Mouse (Mus musculus) testis, adult 2 months (tissue): ENCODE data around the gene Ercc1. TPM values are rescaled to one million over a fixed set of nuclear protein-coding genes. Genes with fewer than 3 reads are reported as not detected.

Source experiments
- H3K27ac ChIP-seq: fragments of 200-500 bp; 2 replicates; pipeline ENCODE4 v1.5.1; 2012; ENCODE audit warnings: low read depth, low read length; ENCODE audit not compliant: control insufficient read depth, insufficient read depth
- H3K27me3 ChIP-seq: fragments of 200-500 bp; 2 replicates; pipeline ENCODE4 v1.6.1; 2012; ENCODE audit warnings: mild to moderate bottlenecking, low read length, moderate library complexity; ENCODE audit not compliant: control insufficient read depth, insufficient read depth
- H3K36me3 ChIP-seq: fragments of 200-500 bp; 2 replicates; pipeline ENCODE4 v1.6.1; 2012; ENCODE audit warnings: mild to moderate bottlenecking, low read length; ENCODE audit not compliant: control insufficient read depth, insufficient read depth
- H3K4me1 ChIP-seq: fragments of 200-500 bp; 2 replicates; pipeline ENCODE4 v1.6.1; 2012; ENCODE audit warnings: low read length; ENCODE audit not compliant: control insufficient read depth, insufficient read depth
- H3K4me3 ChIP-seq: fragments of 200-500 bp; 2 replicates; pipeline ENCODE4 v1.5.1; 2012; ENCODE audit warnings: low read depth, mild to moderate bottlenecking, low read length, moderate library complexity, mixed read lengths; ENCODE audit not compliant: control insufficient read depth
- CTCF ChIP-seq: fragments of 200-500 bp; IDR thresholded peaks from 2 replicates; pipeline ENCODE4 v1.5.1; 2012; ENCODE audit warnings: low read depth, mild to moderate bottlenecking, inconsistent platforms, low read length, moderate library complexity; ENCODE audit not compliant: control insufficient read depth, insufficient read depth, insufficient replicate concordance
- POLR2A ChIP-seq: fragments of 200-500 bp; IDR thresholded peaks from 2 replicates; pipeline ENCODE4 v1.6.1; 2012; ENCODE audit warnings: low read depth, mild to moderate bottlenecking, inconsistent platforms, low read length, moderate library complexity; ENCODE audit not compliant: control insufficient read depth
- polyA plus RNA-seq: library from polyadenylated mRNA; depleted of rRNA; stranded (reverse); fragments of >200 nt; gene quantifications from 2 replicates; pipeline ENCODE4 v1.2.3, GENCODE M21; 2012; rRNA removed

Gene Ercc1
- polyA plus RNA-seq, 1 experiment, result 50.1 TPM

- H3K27ac ChIP-seq, result no peak overlapping the region
- no peaks in the 10 kb centered on the region; the same call in 1 of the 2 replicates for H3K36me3 ChIP-seq
- peak overlapping the region; percentile 19 for H3K4me3 ChIP-seq
- peaks cover 12% of the 10 kb centered on the region for H3K4me1 ChIP-seq
- H3K27me3 ChIP-seq, result no peaks in the 10 kb centered on the region
- TF ChIP-seq POLR2A (no peak), CTCF (no peak)
Measured at GRCm38 (mm10) chr7:19399496-19400280, 55.1 kb downstream of the Ercc1 start.

- peaks cover 12% of the 10 kb centered on the region for H3K4me1 ChIP-seq
- no peaks in the 10 kb centered on the region for H3K27me3 ChIP-seq
- peak overlapping the region; percentile 20; the same call in 1 of the 2 replicates for H3K4me3 ChIP-seq
- no peaks in the 10 kb centered on the region for H3K36me3 ChIP-seq
- TF ChIP-seq CTCF (peak; percentile 61; the same call in 1 of the 2 replicates), POLR2A (no peak)
- H3K27ac ChIP-seq, result no peak overlapping the region
Measured at GRCm38 (mm10) chr7:19400946-19401345, 56.4 kb downstream of the Ercc1 start.

- Histone ChIP-seq H3K27me3 (no peaks in the 10 kb centered on the region), H3K4me3 (peak overlapping the region; percentile 64), H3K36me3 (no peaks in the 10 kb centered on the region), H3K4me1 (peaks cover 12% of the 10 kb centered on the region), H3K27ac (no peak overlapping the region)
- TF ChIP-seq CTCF, result no peak
- TF ChIP-seq POLR2A, result no peak; the same call in 1 of the 2 replicates
Measured at GRCm38 (mm10) chr7:19402535-19403112, 58.0 kb downstream of the Ercc1 start.

GRCm38 (mm10) chr7:19403731-19404296, 59.2 kb downstream of the Ercc1 start, which contains the start of gene Klc3:
Gene Klc3, minus strand, starts transcription at chr7:19404104.
- Histone ChIP-seq H3K4me3 (peak within 1 kb of the TSS; percentile 85), H3K27ac (no peak within 1 kb of the TSS), H3K27me3 (no peaks in the 10 kb centered on the region), H3K36me3 (no peaks in the 10 kb centered on the region), H3K4me1 (peaks cover 12% of the 10 kb centered on the region)
- TF ChIP-seq POLR2A (no peak; the same call in 1 of the 2 replicates), CTCF (no peak)

- TF ChIP-seq CTCF (no peak), POLR2A (no peak)
- peaks cover 7% of the 10 kb centered on the region for H3K4me1 ChIP-seq
- peak within 1 kb of the TSS; percentile 85 for H3K4me3 ChIP-seq
- no peaks in the 10 kb centered on the region for H3K27me3 ChIP-seq
- H3K36me3 ChIP-seq, result no peaks in the 10 kb centered on the region
- no peak within 1 kb of the TSS for H3K27ac ChIP-seq
Measured at GRCm38 (mm10) chr7:19404476-19404875, 59.9 kb downstream of the Ercc1 start, which contains the start of gene Ckm. Gene Ckm, plus strand, starts transcription at chr7:19404776.

GRCm38 (mm10) chr7:19405417-19405816, 60.8 kb downstream of the Ercc1 start:
- H3K27me3 ChIP-seq, result no peaks in the 10 kb centered on the region
- TF ChIP-seq POLR2A, result no peak
- peak; percentile 98 for TF ChIP-seq CTCF
- H3K27ac ChIP-seq, result no peak overlapping the region
- peak overlapping the region; percentile 4 for H3K4me3 ChIP-seq
- no peaks in the 10 kb centered on the region for H3K36me3 ChIP-seq
- peaks cover 4% of the 10 kb centered on the region for H3K4me1 ChIP-seq

Other genes starting within 250 kb of the Ercc1 start
- gene Gm4969, start 226.4 kb upstream of the Ercc1 start, polyA plus RNA-seq, result 13.2 and 16.4 TPM in 2 replicates
- 49.3 and 59.7 TPM in 2 replicates for gene Fbxo46, start 224.9 kb upstream of the Ercc1 start, polyA plus RNA-seq
- gene Qpctl, start 195.5 kb upstream of the Ercc1 start, polyA plus RNA-seq, result 12.7 and 13.5 TPM in 2 replicates
- gene Snrpd2, start 195.1 kb upstream of the Ercc1 start, polyA plus RNA-seq, result 135 and 140 TPM in 2 replicates
- gene Gipr, start 178.7 kb upstream of the Ercc1 start, polyA plus RNA-seq, result 20.9 and 24.3 TPM in 2 replicates
- 11.1 and 12.9 TPM in 2 replicates for gene Eml2, start 168.4 kb upstream of the Ercc1 start, polyA plus RNA-seq
- 9.5 and 16.2 TPM in 2 replicates for gene Gpr4, start 132.2 kb upstream of the Ercc1 start, polyA plus RNA-seq
- gene Opa3, start 116.4 kb upstream of the Ercc1 start, polyA plus RNA-seq, result 13.6 and 14.5 TPM in 2 replicates
- gene Vasp, start 73.0 kb upstream of the Ercc1 start, polyA plus RNA-seq, result 42.4 and 44.7 TPM in 2 replicates
- 0.20 and 0.30 TPM in 2 replicates for gene Ppm1n, start 64.7 kb upstream of the Ercc1 start, polyA plus RNA-seq
- 15.6 and 17.4 TPM in 2 replicates for gene Rtn2, start 62.2 kb upstream of the Ercc1 start, polyA plus RNA-seq
- 3.9 and 4.1 TPM in 2 replicates for gene Fosb, start 34.7 kb upstream of the Ercc1 start, polyA plus RNA-seq
- 2.8 and 3.2 TPM in 2 replicates for gene Cd3eap, start 14.7 kb downstream of the Ercc1 start, polyA plus RNA-seq
- gene Ppp1r13l, start 15.0 kb downstream of the Ercc1 start, polyA plus RNA-seq, result 49.5 and 71.4 TPM in 2 replicates
- gene Ercc2, start 37.2 kb downstream of the Ercc1 start, polyA plus RNA-seq, result 50.6 and 53.3 TPM in 2 replicates
- gene Klc3, start 59.3 kb downstream of the Ercc1 start, polyA plus RNA-seq, result 33.3 and 39.9 TPM in 2 replicates
- 2.4 and 8.7 TPM in 2 replicates for gene Ckm, start 60.0 kb downstream of the Ercc1 start, polyA plus RNA-seq
- 13.2 and 14.1 TPM in 2 replicates for gene Mark4, start 114.0 kb downstream of the Ercc1 start, polyA plus RNA-seq
- 26.1 and 27.2 TPM in 2 replicates for gene Exoc3l2, start 118.6 kb downstream of the Ercc1 start, polyA plus RNA-seq
- 3.0 and 3.7 TPM in 2 replicates for gene Bloc1s3, start 163.6 kb downstream of the Ercc1 start, polyA plus RNA-seq
- gene Trappc6a, start 163.6 kb downstream of the Ercc1 start, polyA plus RNA-seq, result 61.1 and 62.1 TPM in 2 replicates
- gene Nkpd1, start 173.1 kb downstream of the Ercc1 start, polyA plus RNA-seq, result 5.6 and 6.9 TPM in 2 replicates
- 37.3 and 48.4 TPM in 2 replicates for gene Ppp1r37, start 218.3 kb downstream of the Ercc1 start, polyA plus RNA-seq
- gene Zfp296, start 232.5 kb downstream of the Ercc1 start, polyA plus RNA-seq, result 7.0 and 10.5 TPM in 2 replicates
- gene Gemin7, start 232.8 kb downstream of the Ercc1 start, polyA plus RNA-seq, result 64.1 and 68.2 TPM in 2 replicates